Mouse (Mus musculus): Measurements from ENCODE around the gene Olfr608.
"Not testable (repeated sequence)": the region's sequence is repeated elsewhere in the genome, so short reads cannot be mapped to it uniquely, and the experiment has no call there.

Gene Olfr608

DNA sequence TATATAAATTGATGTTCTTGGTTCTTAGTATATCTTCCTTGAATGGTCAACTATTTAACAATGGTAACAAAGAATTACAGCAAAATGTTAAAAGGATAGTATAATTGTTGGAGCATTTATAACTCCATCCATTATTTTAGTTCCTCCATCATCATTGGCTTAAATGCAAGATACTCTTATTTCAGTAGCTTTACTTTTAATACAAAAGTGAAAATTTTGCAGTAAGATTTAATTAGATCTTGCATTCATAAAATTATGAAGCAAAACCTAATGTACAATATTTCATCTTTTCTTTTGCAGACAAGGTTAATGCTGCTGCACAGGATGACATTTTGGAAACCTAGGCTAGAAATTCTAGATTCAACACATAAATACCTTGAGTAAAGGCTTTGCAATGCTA, at the start of gene Olfr608:
TSS of gene Olfr608 (plus strand) at position 301 of the 400 bp plus-strand sequence.
- no peak for DNase-seq (ENCODE audit: low spot score)

- DNase-seq (ENCODE audit: low spot score), result no peak
Measured at GRCm38 (mm10) chr7:103445339-103445738, 24.3 kb upstream of the Olfr608 start, which contains the start of gene Olfr605. Olfr605 (minus strand) TSS chr7:103445439.

GRCm38 (mm10) chr7:103448746-103449145, 20.9 kb upstream of the Olfr608 start, which contains the start of gene Olfr606:
Olfr606 (plus strand) TSS chr7:103449046.
- no peak for DNase-seq (ENCODE audit: low spot score)

- DNase-seq (ENCODE audit: low spot score), result no peak
Measured at GRCm38 (mm10) chr7:103460590-103460989, 9.1 kb upstream of the Olfr608 start.

- DNase-seq (ENCODE audit: low spot score), result not testable (repeated sequence)
Measured at GRCm38 (mm10) chr7:103477106-103477505, 7.4 kb downstream of the Olfr608 start.

DNA sequence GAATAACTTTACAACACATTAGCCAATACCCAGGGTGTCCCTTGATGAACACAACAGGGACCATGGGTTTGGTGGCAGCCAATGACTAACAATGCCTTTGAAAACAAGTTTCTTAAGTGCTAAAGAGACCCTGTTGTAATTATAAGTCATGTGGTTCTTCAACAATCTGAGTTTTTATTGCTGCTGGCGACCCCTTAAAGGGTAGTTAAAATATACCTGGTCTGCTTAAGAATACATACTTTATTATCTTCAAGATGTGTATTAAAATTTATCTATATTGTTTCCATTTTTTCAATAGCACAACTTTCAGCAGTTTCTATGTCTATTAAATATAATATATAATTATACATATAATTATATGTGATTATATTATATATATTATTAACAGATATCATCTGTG, 28.3 kb downstream of the Olfr608 start, which contains the start of gene Olfr609:
TSS of gene Olfr609 (minus strand) at position 101 of the 400 bp plus-strand sequence.
- no peak for DNase-seq (ENCODE audit: low spot score)

GRCm38 (mm10) chr7:103512022-103512421, 42.3 kb downstream of the Olfr608 start, which contains the start of gene Olfr610:
Olfr610 (minus strand) TSS chr7:103512122.
- DNase-seq (ENCODE audit: low spot score), result no peak

DNA sequence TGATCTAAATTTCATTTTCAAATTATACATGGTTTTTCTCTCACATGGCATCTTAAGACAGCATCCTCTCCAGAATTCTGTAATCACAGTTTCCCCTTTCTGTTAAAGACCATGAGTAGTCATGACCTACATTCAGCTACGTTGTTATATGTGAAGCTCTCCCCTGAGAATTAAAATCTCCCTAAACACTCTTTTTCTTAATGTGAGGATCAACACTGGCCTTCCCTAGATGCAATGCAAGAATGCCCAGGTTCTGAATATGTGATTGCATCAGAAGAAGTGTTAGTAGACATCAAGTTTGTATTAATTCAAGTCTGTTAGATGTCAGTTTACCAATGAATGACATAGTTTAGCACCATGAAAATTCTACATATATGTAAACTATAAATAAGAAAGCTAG, 51.1 kb downstream of the Olfr608 start, which contains the start of gene Olfr611:
TSS of gene Olfr611 (minus strand) at position 101 of the 400 bp plus-strand sequence.
- DNase-seq (ENCODE audit: low spot score), result not testable (repeated sequence)

All from spleen, adult 12 weeks (tissue).